15 mouse cellular contexts compared by ENCODE assay signal in genomic region chr8:83579676-83580075, GRCm38 (mm10). TPM values are rescaled to one million over a fixed set of nuclear protein-coding genes. Genes with fewer than 3 reads are reported as not detected.
DNase-seq lines count a peak whose midpoint lies in the region; ATAC-seq and TF ChIP-seq lines count a peak whose summit lies in the region.
"Had no signal": no experiment of that assay in that cellular context is flagged by ENCODE, and none has a peak within 500 bp of the region (broad histone marks: within the 10 kb centered on the region; RNA-seq: fewer than 3 reads in every experiment).

No protein-coding gene starts in this region.

- no peak for ATAC-seq in hindbrain, embryonic 15.5 days (ENCODE audit: low FRiP score, low read depth)
- no peak for ATAC-seq in hindbrain, embryonic 11.5 days (ENCODE audit: low FRiP score)
- ATAC-seq in midbrain, embryonic 13.5 days: no peak
- no peak for ATAC-seq in midbrain, postnatal 0 days (ENCODE audit: low FRiP score)
- ATAC-seq: intestine, embryonic 15.5 days had no signal

- no peak overlapping the region for H3K4me2 ChIP-seq in hindbrain, embryonic 15.5 days
- H3K4me2 ChIP-seq in hindbrain, embryonic 11.5 days (replicated peaks; ENCODE audit: low read depth, low read length): no peak overlapping the region
- no peak overlapping the region for H3K4me2 ChIP-seq in midbrain, embryonic 13.5 days (replicated peaks)
- H3K4me2 ChIP-seq in midbrain, postnatal 0 days (ENCODE audit: low read depth, low read length, poor library complexity, severe bottlenecking): no peak overlapping the region
- H3K4me2 ChIP-seq: intestine, embryonic 15.5 days; neural tube, embryonic 12.5 days had no signal

- 0 out of 2 replicates have a peak overlapping the region, but pooled peaks have one; percentile 22 for H3K9ac ChIP-seq in hindbrain, embryonic 15.5 days
- no peak overlapping the region for H3K9ac ChIP-seq in hindbrain, embryonic 11.5 days (ENCODE audit: low read depth, low read length)
- peak overlapping the region; percentile 23; the same call in 1 of the 2 replicates for H3K9ac ChIP-seq in midbrain, embryonic 13.5 days (replicated peaks)
- no peak overlapping the region for H3K9ac ChIP-seq in midbrain, postnatal 0 days (replicated peaks; ENCODE audit: low read length, poor library complexity, severe bottlenecking)
- H3K9ac ChIP-seq: intestine, embryonic 15.5 days; liver, embryonic 14.5 days had no signal

- WGBS in hindbrain, embryonic 15.5 days: 89% methylated on average over 8 of the region's 8 CpGs
- 86% methylated on average over 8 of the region's 8 CpGs for WGBS in hindbrain, embryonic 11.5 days
- 89% methylated on average over 8 of the region's 8 CpGs for WGBS in midbrain, embryonic 13.5 days
- 87% methylated on average over 8 of the region's 8 CpGs for WGBS in midbrain, postnatal 0 days

- intact Hi-C loops in gastrocnemius, adult 2 months (cut with DNase I): no loop called here

- H3K27me3 ChIP-seq in hindbrain, embryonic 15.5 days: no peaks in the 10 kb centered on the region
- no peaks in the 10 kb centered on the region for H3K27me3 ChIP-seq in hindbrain, embryonic 11.5 days (ENCODE audit: control insufficient read depth, insufficient read depth, low read length)
- no peaks in the 10 kb centered on the region for H3K27me3 ChIP-seq in midbrain, embryonic 13.5 days
- H3K27me3 ChIP-seq in midbrain, postnatal 0 days (ENCODE audit: insufficient read depth, low read length): no peaks in the 10 kb centered on the region
- H3K27me3 ChIP-seq: intestine, embryonic 15.5 days; neural tube, embryonic 12.5 days had no signal

- no peak for DNase-seq in gastrocnemius, adult 2 months
- DNase-seq in gastrocnemius, postnatal 10 days: no peak
- no peak for DNase-seq in hindbrain, embryonic 11.5 days (ENCODE audit: low spot score)
- DNase-seq in midbrain, postnatal 0 days (ENCODE audit: low spot score): no peak
- DNase-seq in natural killer cell, adult 2 months (ENCODE audit: low spot score in 2 of 2): no peak
- DNase-seq: gastrocnemius, postnatal 14 days; midbrain, embryonic 14.5 days; retina, postnatal 1 day had no signal

- no peaks in the 10 kb centered on the region for H3K9me3 ChIP-seq in hindbrain, embryonic 15.5 days
- H3K9me3 ChIP-seq in hindbrain, embryonic 11.5 days (ENCODE audit: control insufficient read depth, low read length): no peaks in the 10 kb centered on the region
- no peaks in the 10 kb centered on the region for H3K9me3 ChIP-seq in midbrain, embryonic 13.5 days
- H3K9me3 ChIP-seq in midbrain, postnatal 0 days (ENCODE audit: low read length): no peaks in the 10 kb centered on the region
- H3K9me3 ChIP-seq: intestine, embryonic 15.5 days; neural tube, embryonic 12.5 days had no signal

- no peaks in the 10 kb centered on the region for H3K36me3 ChIP-seq in hindbrain, embryonic 15.5 days
- H3K36me3 ChIP-seq in hindbrain, embryonic 11.5 days (ENCODE audit: control insufficient read depth, insufficient read depth, low read length): no peaks in the 10 kb centered on the region
- H3K36me3 ChIP-seq in midbrain, embryonic 13.5 days: peaks cover 20% of the 10 kb centered on the region
- no peaks in the 10 kb centered on the region for H3K36me3 ChIP-seq in midbrain, postnatal 0 days (ENCODE audit: insufficient read depth, low read length)

- peak overlapping the region; percentile 77 for H3K4me3 ChIP-seq in gastrocnemius, adult 2 months
- H3K4me3 ChIP-seq in hindbrain, embryonic 15.5 days: no peak overlapping the region
- H3K4me3 ChIP-seq in hindbrain, embryonic 11.5 days (ENCODE audit: low read depth, low read length): no peak overlapping the region
- no peak overlapping the region for H3K4me3 ChIP-seq in midbrain, embryonic 13.5 days (replicated peaks)
- H3K4me3 ChIP-seq in midbrain, postnatal 0 days (ENCODE audit: low read depth, low read length): no peak overlapping the region
- H3K4me3 ChIP-seq: intestine, embryonic 15.5 days; neural tube, embryonic 12.5 days had no signal

- H3K4me1 ChIP-seq in hindbrain, embryonic 15.5 days (replicated peaks): peaks cover 70% of the 10 kb centered on the region
- peaks cover 6% of the 10 kb centered on the region for H3K4me1 ChIP-seq in hindbrain, embryonic 11.5 days (replicated peaks; ENCODE audit: control insufficient read depth, insufficient read depth, low read length)
- H3K4me1 ChIP-seq in midbrain, embryonic 13.5 days (replicated peaks): peaks cover 88% of the 10 kb centered on the region
- peaks cover 7% of the 10 kb centered on the region; the same call in 1 of the 2 replicates for H3K4me1 ChIP-seq in midbrain, postnatal 0 days (ENCODE audit: insufficient read depth, low read length)

- TF ChIP-seq CTCF in gastrocnemius, adult 2 months (IDR thresholded peaks at IDR 0.05): no peak
- no peak for TF ChIP-seq CTCF in midbrain, postnatal 0 days (IDR thresholded peaks at IDR 0.05)

- H3K27ac ChIP-seq in gastrocnemius, adult 2 months: peak overlapping the region; percentile 97
- H3K27ac ChIP-seq in hindbrain, embryonic 15.5 days (replicated peaks): no peak overlapping the region
- H3K27ac ChIP-seq in hindbrain, embryonic 11.5 days (ENCODE audit: low read depth, low read length): no peak overlapping the region
- H3K27ac ChIP-seq in midbrain, embryonic 13.5 days: no peak overlapping the region
- no peak overlapping the region for H3K27ac ChIP-seq in midbrain, postnatal 0 days (ENCODE audit: low read depth, low read length)
- H3K27ac ChIP-seq: intestine, embryonic 15.5 days; liver, embryonic 14.5 days; neural tube, embryonic 12.5 days had no signal

RNA-seq across cellular contexts. Expression of gene Ndufb7, which starts 13.2 kb away (rescaled TPM):
- total RNA-seq in gastrocnemius, adult 2 months (2021): 100 to 1,000 TPM; 282 to 397 TPM
- total RNA-seq in gastrocnemius, postnatal 10 days (2021): 100 to 1,000 TPM; 408 to 467 TPM
- polyA plus RNA-seq in hindbrain, embryonic 15.5 days (2015; fragmentation: Nextera tagmentation; extraction: Ambion mirVana): 333 and 340 TPM in 2 replicates
- polyA plus RNA-seq in hindbrain, embryonic 11.5 days (2014; fragmentation: Nextera tagmentation; extraction: Ambion mirVana): 358 and 366 TPM in 2 replicates
- 380 and 382 TPM in 2 replicates for polyA plus RNA-seq in midbrain, embryonic 13.5 days (2015; fragmentation: Nextera tagmentation; extraction: Ambion mirVana)
- 151 and 158 TPM in 2 replicates for total RNA-seq in midbrain, postnatal 0 days (2014; rRNA removed)
- polyA plus RNA-seq in midbrain, postnatal 0 days (2015; fragmentation: Nextera tagmentation; extraction: Ambion mirVana): 396 and 420 TPM in 2 replicates

RNA-seq across cellular contexts. Expression of gene Tecr, which starts 28.1 kb away (rescaled TPM):
- 100 to 1,000 TPM; 416 to 566 TPM for total RNA-seq in gastrocnemius, adult 2 months (2021)
- total RNA-seq in gastrocnemius, postnatal 10 days (2021): 100 to 1,000 TPM; 422 to 448 TPM
- 1,382 and 1,396 TPM in 2 replicates for polyA plus RNA-seq in hindbrain, embryonic 15.5 days (2015; fragmentation: Nextera tagmentation; extraction: Ambion mirVana)
- 732 and 754 TPM in 2 replicates for polyA plus RNA-seq in hindbrain, embryonic 11.5 days (2014; fragmentation: Nextera tagmentation; extraction: Ambion mirVana)
- 820 and 847 TPM in 2 replicates for polyA plus RNA-seq in midbrain, embryonic 13.5 days (2015; fragmentation: Nextera tagmentation; extraction: Ambion mirVana)
- total RNA-seq in midbrain, postnatal 0 days (2014; rRNA removed): 1,134 and 1,270 TPM in 2 replicates
- 1,433 and 1,533 TPM in 2 replicates for polyA plus RNA-seq in midbrain, postnatal 0 days (2015; fragmentation: Nextera tagmentation; extraction: Ambion mirVana)

RNA-seq across cellular contexts. Expression of gene Dnajb1, which starts 28.3 kb away (rescaled TPM):
- 10 to 100 TPM in 1 of 2 experiments, 1 to 10 TPM in 1; 3.6 to 11.8 TPM for total RNA-seq in gastrocnemius, adult 2 months (2021)
- total RNA-seq in gastrocnemius, postnatal 10 days (2021): 10 to 100 TPM; 10.3 to 11.7 TPM
- polyA plus RNA-seq in hindbrain, embryonic 15.5 days (2015; fragmentation: Nextera tagmentation; extraction: Ambion mirVana): 58.1 and 60.9 TPM in 2 replicates
- 66.1 and 66.7 TPM in 2 replicates for polyA plus RNA-seq in hindbrain, embryonic 11.5 days (2014; fragmentation: Nextera tagmentation; extraction: Ambion mirVana)
- 56.6 and 61.5 TPM in 2 replicates for polyA plus RNA-seq in midbrain, embryonic 13.5 days (2015; fragmentation: Nextera tagmentation; extraction: Ambion mirVana)
- total RNA-seq in midbrain, postnatal 0 days (2014; rRNA removed): 41.0 and 43.3 TPM in 2 replicates
- 60.3 and 72.4 TPM in 2 replicates for polyA plus RNA-seq in midbrain, postnatal 0 days (2015; fragmentation: Nextera tagmentation; extraction: Ambion mirVana)

RNA-seq across cellular contexts. Expression of gene Olfr370, which starts 44.1 kb away (rescaled TPM):
- total RNA-seq in gastrocnemius, adult 2 months (2021): not detected
- total RNA-seq in gastrocnemius, postnatal 10 days (2021): not detected
- polyA plus RNA-seq in hindbrain, embryonic 15.5 days (2015; fragmentation: Nextera tagmentation; extraction: Ambion mirVana): 0.04 TPM in 1 of 2 replicates, not detected in the other
- polyA plus RNA-seq in hindbrain, embryonic 11.5 days (2014; fragmentation: Nextera tagmentation; extraction: Ambion mirVana): 0.11 and 0.14 TPM in 2 replicates
- 0.04 TPM in 1 of 2 replicates, not detected in the other for polyA plus RNA-seq in midbrain, embryonic 13.5 days (2015; fragmentation: Nextera tagmentation; extraction: Ambion mirVana)
- not detected in 2 replicates for total RNA-seq in midbrain, postnatal 0 days (2014; rRNA removed)
- not detected in 2 replicates for polyA plus RNA-seq in midbrain, postnatal 0 days (2015; fragmentation: Nextera tagmentation; extraction: Ambion mirVana)
- total RNA-seq: gastrocnemius, postnatal 14 days; left cerebral cortex, postnatal 10 days had no signal
- polyA plus RNA-seq: intestine, embryonic 15.5 days; liver, embryonic 14.5 days; midbrain, embryonic 14.5 days; neural tube, embryonic 12.5 days; testis, adult 2 months had no signal

Comparison
In these comparisons a context has a peak if more than half of its experiments do, and no peak if none do; other contexts are left out.
1. H3K9ac ChIP-seq: peak in hindbrain, embryonic 15.5 days (single experiment) and midbrain, embryonic 13.5 days (single experiment); none in hindbrain, embryonic 11.5 days (single experiment) and midbrain, postnatal 0 days (single experiment).